Mouse (Mus musculus): ENCODE measurements around the gene Arid5b.

GRCm38 (mm10) chr10:68100506-68100905 is 178.0 kb downstream of the Arid5b start:
- no peak for TF ChIP-seq CTCF (IDR thresholded peaks at IDR 0.05; ENCODE audit: low read depth)
- TF ChIP-seq EP300 (IDR thresholded peaks at IDR 0.05; ENCODE audit: low read depth), result no peak

All from liver, postnatal 0 days (tissue).